Mouse (Mus musculus) MEL (cell line): ENCODE data around the gene Klhdc4. TPM values are rescaled to one million over a fixed set of nuclear protein-coding genes. Genes with fewer than 3 reads are reported as not detected.

Experiments
- DNase-seq: peaks from one replicate; pipeline ENCODE4 v3.0.0; 2011; ENCODE audit warnings: low read depth, low spot score
- H3K27ac ChIP-seq: 2 replicates; pipeline ENCODE4 v1.5.1; 2012; ENCODE audit warnings: low read depth, mild to moderate bottlenecking, control low read depth, low read length, moderate library complexity; ENCODE audit not compliant: control insufficient read depth
- H3K27me3 ChIP-seq, 2 experiments: fragments of 150-350 bp in 1 of 2; sonication (generic) in 1 of 2; 2 replicates each; pipeline ENCODE4 v1.6.1; 2012; ENCODE audit warnings: low read length in 2 of 2, mild to moderate bottlenecking in 2 of 2, improper control_type of control experiment in 1 of 2, moderate library complexity in 1 of 2; ENCODE audit not compliant: insufficient read depth in 2 of 2, control insufficient read depth in 1 of 2
- H3K36me3 ChIP-seq, 2 experiments: 2 replicates each; pipeline ENCODE4 v1.6.1; 2012 to 2014; ENCODE audit warnings: low read length in 2 of 2, improper control_type of control experiment in 1 of 2, inconsistent platforms in 1 of 2, mild to moderate bottlenecking in 1 of 2; ENCODE audit not compliant: insufficient read depth in 2 of 2, control insufficient read depth in 1 of 2
- H3K4me1 ChIP-seq, 2 experiments: fragments of 150-350 bp in 1 of 2; sonication (generic) in 1 of 2; 2 replicates each; pipeline ENCODE4 v1.6.1; 2012; ENCODE audit warnings: low read length in 2 of 2, improper control_type of control experiment in 1 of 2, mild to moderate bottlenecking in 1 of 2; ENCODE audit not compliant: insufficient read depth in 2 of 2, control insufficient read depth in 1 of 2
- H3K4me3 ChIP-seq, 2 experiments: fragments of 150-350 bp in 1 of 2; sonication (generic) in 1 of 2; 2 replicates each; pipeline ENCODE4 v1.5.1; 2012; ENCODE audit warnings: low read depth in 2 of 2, low read length in 2 of 2, mild to moderate bottlenecking in 2 of 2, moderate library complexity in 2 of 2, control low read depth in 1 of 2, improper control_type of control experiment in 1 of 2; ENCODE audit not compliant: control insufficient read depth in 1 of 2, insufficient read depth in 1 of 2
- H3K79me2 ChIP-seq: 2 replicates; pipeline ENCODE4 v1.6.1; 2012; ENCODE audit warnings: mild to moderate bottlenecking, low read length, moderate library complexity; ENCODE audit not compliant: control insufficient read depth, poor library complexity, insufficient read depth
- H3K9ac ChIP-seq: 2 replicates; pipeline ENCODE4 v1.6.1; 2012; ENCODE audit warnings: low read depth, mild to moderate bottlenecking, control low read depth, low read length, moderate library complexity; ENCODE audit not compliant: control insufficient read depth, poor library complexity, severe bottlenecking
- H3K9me3 ChIP-seq: fragments of 150-350 bp; sonication (generic); replicated peaks from 2 replicates; pipeline ENCODE4 v1.6.1; 2012; ENCODE audit warnings: mild to moderate bottlenecking, low read length, improper control_type of control experiment, moderate library complexity; ENCODE audit not compliant: insufficient read depth
- BHLHE40 ChIP-seq: IDR thresholded peaks from 2 replicates; pipeline ENCODE4 v1.6.1; 2012; ENCODE audit warnings: low read depth, mild to moderate bottlenecking, inconsistent platforms, low read length, improper control_type of control experiment, borderline replicate concordance
- CTCF ChIP-seq, 3 experiments: IDR thresholded peaks in 2 of 3; conservative IDR thresholded peaks in 1 of 3; 2 replicates each; pipeline ENCODE4 v1.5.1; 2011 to 2012; ENCODE audit warnings: low read length in 3 of 3, low read depth in 2 of 3, mild to moderate bottlenecking in 2 of 3, improper control_type of control experiment in 1 of 3, inconsistent platforms in 1 of 3, mixed read lengths in 1 of 3, moderate library complexity in 1 of 3; ENCODE audit not compliant: control insufficient read depth in 1 of 3, insufficient read depth in 1 of 3, poor library complexity in 1 of 3, severe bottlenecking in 1 of 3
- E2F4 ChIP-seq: IDR thresholded peaks from 2 replicates; pipeline ENCODE4 v1.6.1; 2011; ENCODE audit warnings: low read depth, low read length, improper control_type of control experiment, borderline replicate concordance
- ELF1 ChIP-seq: IDR thresholded peaks from 2 replicates; pipeline ENCODE4 v1.6.1; 2014; ENCODE audit warnings: low read depth, mild to moderate bottlenecking, inconsistent platforms, low read length, improper control_type of control experiment, moderate library complexity
- EP300 ChIP-seq, 2 experiments: IDR thresholded peaks; 2 replicates each; pipeline ENCODE4 v1.6.1; 2011; ENCODE audit warnings: improper control_type of control experiment in 2 of 2, low read length in 2 of 2, low read depth in 1 of 2, mild to moderate bottlenecking in 1 of 2
- KAT2A ChIP-seq: conservative IDR thresholded peaks from 2 replicates; pipeline ENCODE4 v1.6.1; 2012; ENCODE audit warnings: low read depth, low read length, improper control_type of control experiment, inconsistent platforms
- MAZ ChIP-seq: IDR thresholded peaks from 2 replicates; pipeline ENCODE4 v1.6.1; 2012; ENCODE audit warnings: low read depth, mild to moderate bottlenecking, inconsistent platforms, low read length, improper control_type of control experiment
- MXI1 ChIP-seq: IDR thresholded peaks from 2 replicates; pipeline ENCODE4 v1.6.1; 2011; ENCODE audit warnings: mild to moderate bottlenecking, low read depth, low read length, improper control_type of control experiment
- POLR2A ChIP-seq, 2 experiments: IDR thresholded peaks; 2 replicates each; pipeline ENCODE4 v1.6.1; 2011 to 2012; ENCODE audit warnings: low read length in 2 of 2, mild to moderate bottlenecking in 2 of 2, control low read depth in 1 of 2, improper control_type of control experiment in 1 of 2, low read depth in 1 of 2, moderate library complexity in 1 of 2; ENCODE audit not compliant: control insufficient read depth in 1 of 2, insufficient read depth in 1 of 2, poor library complexity in 1 of 2
- RAD21 ChIP-seq: IDR thresholded peaks from 2 replicates; pipeline ENCODE4 v1.6.1; 2011; ENCODE audit warnings: mild to moderate bottlenecking, low read depth, low read length, improper control_type of control experiment
- RCOR1 ChIP-seq: IDR thresholded peaks from 2 replicates; pipeline ENCODE4 v1.6.1; 2012; ENCODE audit warnings: low read depth, mild to moderate bottlenecking, inconsistent platforms, low read length, improper control_type of control experiment
- SMC3 ChIP-seq: IDR thresholded peaks from 2 replicates; pipeline ENCODE4 v1.6.1; 2011; ENCODE audit warnings: low read depth, low read length, improper control_type of control experiment
- USF2 ChIP-seq, 2 experiments: IDR thresholded peaks; 2 replicates each; pipeline ENCODE4 v1.6.1; 2011 to 2012; ENCODE audit warnings: improper control_type of control experiment in 2 of 2, low read length in 2 of 2, borderline replicate concordance in 1 of 2, inconsistent platforms in 1 of 2, low read depth in 1 of 2, mild to moderate bottlenecking in 1 of 2; ENCODE audit not compliant: insufficient read depth in 1 of 2
- ZKSCAN1 ChIP-seq: IDR thresholded peaks from 2 replicates; pipeline ENCODE4 v1.6.1; 2012; ENCODE audit warnings: low read depth, mild to moderate bottlenecking, inconsistent platforms, low read length, improper control_type of control experiment, moderate library complexity
- ZNF384 ChIP-seq: IDR thresholded peaks from 2 replicates; pipeline ENCODE4 v1.6.1; 2012; ENCODE audit warnings: low read depth, mild to moderate bottlenecking, inconsistent platforms, low read length, improper control_type of control experiment
- polyA plus RNA-seq, 2 experiments: library from polyadenylated mRNA; stranded (reverse) in 1 of 2; unstranded in 1 of 2; fragments of >175 nt in 1 of 2; fragments of >200 nt in 1 of 2; gene quantifications; 2 replicates each; pipeline versions ENCODE4 v1.2.1 to v1.2.4; 2012; ENCODE audit warnings: low replicate concordance in 2 of 2, low read depth in 1 of 2; ENCODE audit not compliant: insufficient read length in 2 of 2, insufficient read depth in 1 of 2, missing spikeins in 1 of 2
- total RNA-seq: library from RNA; depleted of rRNA; stranded (reverse); fragments of 300-350 nt; gene quantifications from 2 replicates; pipeline ENCODE4 v1.2.3, GENCODE M21; 2012

Klhdc4 gene
- total and polyA plus RNA-seq, 3 experiments, result 49.8 to 65.2 TPM; not detected in 1

DNA sequence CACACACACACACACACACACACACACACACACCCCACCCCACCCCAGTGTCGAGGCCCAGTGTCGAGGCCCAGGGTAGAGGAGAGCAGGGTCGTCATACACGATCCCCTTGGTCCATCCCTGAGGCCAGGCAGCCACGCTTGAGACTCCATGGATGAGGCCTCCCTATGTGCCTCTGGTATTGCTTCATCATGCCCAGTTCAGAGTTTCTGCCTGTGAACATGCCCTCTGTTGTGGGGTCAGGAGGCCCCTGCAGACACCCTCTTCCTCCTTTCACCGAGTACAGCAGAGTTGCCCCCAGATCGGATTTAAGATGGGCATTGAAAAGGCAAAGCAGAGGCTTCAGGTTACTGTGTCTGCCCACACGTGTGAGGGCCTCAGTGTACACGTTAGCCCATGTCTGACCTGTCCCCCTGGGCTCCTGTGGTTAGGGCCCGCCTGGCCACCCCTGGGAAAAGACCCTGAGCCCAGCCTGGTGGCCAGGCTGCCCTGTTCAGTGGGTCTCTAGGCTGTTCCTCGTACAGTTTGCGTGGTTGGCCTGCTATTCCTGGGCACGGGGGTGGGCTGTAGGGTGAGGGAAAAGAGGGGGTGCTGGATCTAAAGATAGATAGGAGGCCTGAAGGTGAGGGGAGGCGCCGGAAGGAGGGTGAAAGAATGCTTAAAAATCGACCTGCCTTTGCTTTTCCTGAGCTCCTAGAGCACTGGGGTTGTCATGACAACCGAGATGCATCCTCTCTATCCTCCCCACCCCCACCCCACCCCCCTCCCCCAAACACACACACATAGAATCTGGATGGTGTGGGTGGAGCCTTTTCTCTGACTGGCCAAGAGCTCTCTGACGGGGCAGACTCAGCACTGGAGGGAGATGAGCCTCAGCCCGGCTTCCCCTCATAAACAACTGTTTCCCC lies 58.3 kb downstream of the Klhdc4 start:
- no peaks in the 10 kb centered on the region for H3K27me3 ChIP-seq
- no peak overlapping the region for H3K27ac ChIP-seq
- H3K4me3 ChIP-seq, result no peak overlapping the region
- DNase-seq, result no peak
- H3K4me1 ChIP-seq, result no peaks in the 10 kb centered on the region
- no peaks in the 10 kb centered on the region for H3K36me3 ChIP-seq
- H3K9me3 ChIP-seq, result no peaks in the 10 kb centered on the region
- no peaks in the 10 kb centered on the region for H3K79me2 ChIP-seq
- no peak overlapping the region for H3K9ac ChIP-seq
- TF ChIP-seq CTCF (IDR thresholded peaks at IDR 0.05 in 2 of 3, conservative IDR thresholded peaks at IDR 0.05 in 1 of 3; ENCODE audit: control insufficient read depth in 1 of 3, insufficient read depth in 1 of 3, low read depth in 2 of 3, low read length in 3 of 3, poor library complexity in 1 of 3, severe bottlenecking in 1 of 3), result no peak
- TF ChIP-seq EP300 (IDR thresholded peaks at IDR 0.05; ENCODE audit: low read depth in 1 of 2, low read length in 2 of 2), result no peak
- TF ChIP-seq MXI1, result no peak
- no peak for TF ChIP-seq ZKSCAN1
- no peak for TF ChIP-seq ELF1
- TF ChIP-seq RAD21, result no peak
- TF ChIP-seq MAZ, result no peak

DNA sequence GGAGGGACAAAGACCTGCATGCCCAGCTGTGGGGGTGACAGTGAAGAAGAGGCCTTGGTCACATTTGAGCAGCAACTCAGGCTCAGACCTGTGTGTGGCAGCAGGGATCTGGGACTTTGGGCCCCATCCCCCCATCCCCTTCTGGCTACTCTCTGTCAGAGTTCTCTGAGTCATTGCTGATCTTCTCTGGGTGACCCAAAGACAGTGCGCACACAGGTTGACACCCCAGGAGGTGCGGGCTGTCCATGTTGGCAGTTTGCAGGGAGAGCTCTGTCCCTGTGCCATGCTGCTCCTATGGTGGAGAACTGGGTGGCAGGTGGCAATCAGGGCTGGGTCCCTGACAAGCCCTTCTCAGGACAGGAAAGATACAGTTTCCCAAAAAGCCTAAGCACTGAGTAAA lies 59.7 kb downstream of the Klhdc4 start:
- Histone ChIP-seq H3K9me3 (no peaks in the 10 kb centered on the region), H3K4me3 (no peak overlapping the region), H3K36me3 (no peaks in the 10 kb centered on the region)
- DNase-seq, result no peak
- TF ChIP-seq KAT2A, result no peak
- TF ChIP-seq E2F4, result no peak
- TF ChIP-seq BHLHE40, result no peak
- no peak for TF ChIP-seq POLR2A (IDR thresholded peaks at IDR 0.05; ENCODE audit: control insufficient read depth in 1 of 2, insufficient read depth in 1 of 2, low read depth in 1 of 2, low read length in 2 of 2, poor library complexity in 1 of 2)
- no peak for TF ChIP-seq RAD21
- TF ChIP-seq RCOR1, result no peak
- TF ChIP-seq ZNF384, result no peak
- TF ChIP-seq SMC3, result no peak
- no peak for TF ChIP-seq USF2 (IDR thresholded peaks at IDR 0.05; ENCODE audit: borderline replicate concordance in 1 of 2, insufficient read depth in 1 of 2, low read depth in 1 of 2, low read length in 2 of 2)
- no peak for TF ChIP-seq ZKSCAN1
- TF ChIP-seq, all 39 proteins: peak for 0
- no peaks in the 10 kb centered on the region for H3K27me3 ChIP-seq
- no peaks in the 10 kb centered on the region for H3K4me1 ChIP-seq
- H3K79me2 ChIP-seq, result no peaks in the 10 kb centered on the region
- H3K9ac ChIP-seq, result no peak overlapping the region
- H3K27ac ChIP-seq, result no peak overlapping the region
